Mouse (Mus musculus) adrenal gland, postnatal 4 days (tissue): Measurements from ENCODE around the gene Nelfb. TPM values are rescaled to one million over a fixed set of nuclear protein-coding genes. Genes with fewer than 3 reads are reported as not detected.

Source experiments
- DNase-seq, 2 experiments: peaks; one replicate each; pipeline ENCODE4 v3.0.0; 2021 to 2022; ENCODE audit warnings: low spot score in 2 of 2, mixed read lengths in 2 of 2
- total RNA-seq, 2 experiments: library from RNA; stranded (reverse); gene quantifications; 2 replicates each; pipeline ENCODE4 v1.2.3; 2021

Gene Nelfb
- total RNA-seq, 2 experiments from 2014 or later: 64.8 to 65.8 TPM

GRCm38 (mm10) chr2:25177685-25178084 is 33.6 kb downstream of the Nelfb start:
- DNase-seq: no peak

GRCm38 (mm10) chr2:25177076-25177475 is 34.2 kb downstream of the Nelfb start:
- no peak for DNase-seq

DNA sequence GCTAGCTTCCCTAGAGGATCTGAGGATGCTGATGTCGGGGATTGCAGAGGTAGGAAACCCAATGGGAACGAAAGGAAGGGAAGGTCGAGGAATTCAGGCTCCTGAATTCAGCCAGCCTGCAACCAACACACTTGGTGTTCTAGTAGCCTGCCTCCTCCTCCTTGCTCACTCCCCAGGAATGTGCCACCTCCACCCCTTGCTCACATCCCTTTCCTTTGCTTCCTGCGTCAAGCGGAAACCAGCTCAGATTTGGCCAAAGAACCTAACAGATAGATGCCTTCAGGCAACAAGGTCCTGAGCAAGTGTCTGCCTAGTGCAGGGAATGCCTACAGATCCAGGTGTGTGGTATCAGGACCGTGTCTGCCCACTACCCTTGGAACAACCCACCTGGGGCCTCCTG is 34.7 kb downstream of the Nelfb start:
- no peak for DNase-seq

GRCm38 (mm10) chr2:25175690-25176078 is 35.6 kb downstream of the Nelfb start:
- DNase-seq: no peak

DNA sequence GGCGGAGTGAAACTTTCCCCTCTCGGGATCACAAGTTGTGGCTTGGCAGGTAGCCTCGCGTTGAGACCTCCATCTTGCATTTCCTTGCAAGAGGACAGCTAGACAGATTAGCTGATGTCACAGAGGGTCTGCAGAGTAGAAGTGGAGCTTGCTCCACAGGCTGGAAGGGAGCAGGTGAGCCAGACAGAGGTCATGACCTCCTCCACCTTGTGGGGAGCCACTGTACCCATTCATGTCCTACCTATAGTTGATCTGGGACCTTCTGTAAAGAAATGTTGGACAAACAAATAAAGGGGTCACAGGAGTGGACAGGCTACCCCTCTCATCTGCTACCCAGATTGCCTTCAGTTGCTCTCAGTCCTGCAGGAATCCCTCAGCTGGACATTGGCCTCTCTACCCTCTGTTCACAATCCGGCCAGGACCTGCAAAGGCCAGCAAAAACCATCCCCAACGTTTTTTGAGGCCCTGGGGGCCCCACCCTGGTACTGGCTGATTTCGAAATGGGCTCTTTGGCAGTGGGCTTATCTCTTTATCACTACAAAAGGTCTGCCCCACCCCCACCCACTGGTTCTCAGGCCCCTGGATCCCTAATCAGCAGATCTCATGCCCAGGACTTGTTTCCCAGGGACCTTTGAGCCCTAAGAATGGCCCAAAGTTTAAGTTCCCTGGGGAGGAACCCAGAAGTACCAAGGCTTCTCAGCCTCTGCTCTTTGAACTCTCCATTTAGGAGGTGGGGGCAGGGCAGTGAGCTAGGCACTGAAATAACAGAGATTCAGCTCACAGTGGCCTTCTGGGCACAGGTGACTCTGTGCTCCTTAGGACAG is 36.2 kb downstream of the Nelfb start:
- no peak for DNase-seq

DNA sequence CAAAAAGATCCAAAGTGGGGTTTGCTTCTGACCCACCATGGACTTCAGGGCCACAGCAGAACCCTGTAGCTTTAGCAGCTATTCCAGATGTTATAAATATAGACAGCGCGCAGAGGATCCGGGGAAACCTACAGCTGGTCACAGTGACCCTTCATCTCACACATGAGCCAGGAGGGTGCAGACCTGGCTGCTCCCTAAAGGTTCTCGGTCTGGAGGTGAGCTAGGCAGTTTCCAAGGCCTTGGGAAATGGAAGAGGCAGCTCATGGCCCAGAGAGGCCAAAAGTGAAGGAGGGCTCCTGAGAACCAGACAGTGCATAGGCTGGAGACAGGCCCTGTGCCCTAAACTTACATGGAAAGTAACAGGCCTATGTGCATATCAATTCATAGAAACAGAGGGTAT is 37.5 kb downstream of the Nelfb start:
- DNase-seq: no peak

DNA sequence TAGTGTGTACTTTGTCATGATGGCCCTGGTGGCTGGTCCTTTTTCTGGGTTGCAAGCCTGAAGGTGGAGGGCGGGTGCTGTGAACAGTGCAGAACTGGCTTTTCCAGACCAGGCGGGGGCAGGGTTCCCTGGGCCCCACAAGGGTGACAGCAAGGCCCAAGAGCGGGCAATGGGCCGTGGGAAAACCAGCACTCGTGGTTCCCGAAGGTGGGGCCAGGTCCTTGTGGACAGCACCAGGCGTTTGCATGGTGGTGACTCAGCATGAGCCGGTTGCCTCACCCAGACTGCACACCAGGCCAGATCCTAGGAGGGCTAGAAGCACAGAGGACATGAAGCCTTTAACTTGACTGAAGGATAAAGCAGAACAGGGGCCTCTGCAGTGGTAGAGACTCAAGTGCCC is 38.7 kb downstream of the Nelfb start:
- DNase-seq: no peak

DNA sequence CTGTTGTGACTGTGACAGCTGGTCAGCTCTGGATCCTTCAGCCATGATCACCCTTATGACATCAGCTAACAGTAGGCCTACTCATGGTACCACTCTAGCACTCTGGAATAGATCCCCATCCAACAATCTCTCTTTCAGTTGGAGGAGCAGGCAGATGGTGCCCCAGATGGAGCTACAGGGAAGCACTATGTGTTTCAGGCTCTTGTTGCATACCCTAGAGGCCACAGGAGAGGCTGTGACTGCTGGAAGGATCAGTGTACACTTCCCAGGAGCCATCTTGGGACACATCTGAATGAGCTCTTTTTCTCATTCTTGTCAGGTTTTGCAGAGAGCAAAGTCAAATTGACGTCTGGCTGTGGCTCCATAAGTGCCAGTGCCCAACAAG is 39.5 kb downstream of the Nelfb start:
- DNase-seq: no peak

DNA sequence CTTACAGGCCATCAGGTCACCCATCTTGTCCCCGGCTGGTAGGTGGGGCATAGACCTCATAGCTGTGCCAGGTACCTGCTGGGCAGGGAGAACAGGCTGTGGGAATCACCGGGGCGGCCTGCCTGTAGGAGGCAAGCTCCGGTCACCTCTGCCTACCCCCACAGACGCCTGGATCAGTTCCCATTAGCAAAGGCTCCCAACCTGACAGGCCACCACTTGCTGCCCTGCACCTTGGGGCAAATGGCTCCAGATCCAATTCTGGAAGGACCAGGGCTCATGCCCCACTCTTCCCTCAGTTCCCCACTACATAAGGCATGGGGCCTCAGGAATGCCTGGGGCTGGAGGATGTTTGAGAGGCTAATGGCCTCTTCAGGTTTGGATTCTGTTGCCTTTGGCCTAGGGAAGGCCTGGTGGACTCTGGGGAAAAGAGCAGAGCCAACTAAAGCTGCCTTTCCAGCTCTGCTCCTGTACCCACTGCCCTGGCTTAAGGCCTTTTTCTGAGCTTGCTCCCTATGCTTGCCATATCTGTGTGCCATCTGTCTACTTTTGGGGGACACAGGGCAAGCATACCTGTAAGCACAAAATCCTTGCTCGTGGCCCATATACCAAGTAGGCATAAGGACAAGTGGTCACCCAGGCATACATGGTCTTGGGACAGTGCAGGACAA is 40.1 kb downstream of the Nelfb start:
- DNase-seq: no peak

GRCm38 (mm10) chr2:25170326-25171100 is 40.8 kb downstream of the Nelfb start:
- DNase-seq: no peak

DNA sequence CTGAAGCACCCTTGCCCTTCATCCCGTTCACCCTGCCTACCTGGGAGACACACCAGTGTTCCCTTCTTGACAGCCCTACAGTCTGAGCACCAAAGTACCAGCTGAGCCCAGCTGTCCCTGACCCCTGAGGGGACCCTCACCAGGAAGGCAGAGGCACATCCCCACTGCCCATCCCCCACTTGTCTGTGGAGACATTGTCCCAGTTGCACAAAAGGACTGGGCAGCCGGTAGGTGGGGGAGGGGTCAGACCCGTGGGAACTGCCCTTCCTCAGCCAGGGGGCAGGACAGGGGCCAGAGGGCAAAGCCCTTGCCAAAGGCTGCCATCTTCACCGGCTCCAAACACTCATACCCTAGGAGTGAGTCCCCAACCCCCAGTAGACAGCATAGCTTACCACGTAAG is 41.5 kb downstream of the Nelfb start:
- DNase-seq: no peak

- DNase-seq: no peak
Measured at GRCm38 (mm10) chr2:25168665-25168978, 42.7 kb downstream of the Nelfb start.

DNA sequence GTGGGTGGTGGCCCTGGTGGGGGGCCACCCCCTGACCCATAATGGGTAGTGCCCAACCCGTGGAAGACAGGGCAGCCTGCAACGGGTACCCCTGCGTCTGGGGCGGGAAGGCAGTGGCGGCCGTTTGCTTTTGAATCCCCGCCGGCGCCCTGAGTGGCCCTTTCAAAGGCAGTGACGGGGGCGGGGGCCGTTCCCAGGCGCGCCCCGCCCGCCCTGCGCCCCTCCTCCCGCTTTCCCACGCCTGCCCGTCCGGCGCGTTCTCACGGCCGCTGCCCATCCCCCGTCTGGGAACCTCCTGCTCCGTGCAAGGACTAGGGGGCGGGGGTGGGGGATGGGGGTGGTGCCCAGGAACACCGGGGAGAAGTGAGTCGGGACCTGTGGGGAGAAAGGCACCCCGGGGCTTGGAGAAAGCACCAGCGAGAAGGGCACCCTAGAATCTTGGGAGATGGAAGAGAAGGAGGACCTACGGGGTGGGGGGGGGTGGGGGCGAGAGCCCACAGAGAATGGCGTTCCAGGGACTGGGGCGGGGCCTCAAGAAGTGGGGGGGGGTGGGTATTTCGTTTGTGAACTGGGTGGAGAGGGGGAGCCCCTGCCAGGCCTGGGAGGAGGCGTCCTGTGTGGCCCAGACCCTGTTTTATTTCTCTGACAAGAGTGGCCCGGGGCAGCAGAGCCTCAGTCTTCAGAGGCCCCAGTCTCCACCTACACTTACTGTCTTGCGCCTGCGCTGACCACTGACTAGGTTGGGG is 43.2 kb downstream of the Nelfb start:
- DNase-seq: peak in 1 of 2 experiments; percentile 48

GRCm38 (mm10) chr2:25167481-25167880 is 43.8 kb downstream of the Nelfb start:
- no peak for DNase-seq

- no peak for DNase-seq
Measured at GRCm38 (mm10) chr2:25157655-25158054, 53.6 kb downstream of the Nelfb start.

DNA sequence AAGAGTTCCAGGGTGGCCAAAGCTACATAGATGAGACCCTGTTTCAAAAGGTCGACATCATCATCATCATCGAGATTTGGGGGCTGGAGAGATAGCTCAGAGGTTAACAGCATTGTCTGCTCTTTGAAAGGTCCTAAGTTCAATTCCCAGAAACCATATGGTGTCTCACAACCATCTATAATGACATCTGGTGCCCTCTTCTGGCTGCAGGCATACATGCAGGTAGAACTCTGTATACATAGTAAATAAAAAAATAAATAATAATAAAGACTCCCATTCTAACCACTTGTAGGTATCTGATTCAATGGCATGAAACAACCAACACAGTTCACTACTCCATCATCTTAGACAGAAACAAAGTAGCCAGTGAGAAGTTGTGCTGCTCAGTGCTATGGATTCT is 54.3 kb downstream of the Nelfb start:
- DNase-seq: no peak

DNA sequence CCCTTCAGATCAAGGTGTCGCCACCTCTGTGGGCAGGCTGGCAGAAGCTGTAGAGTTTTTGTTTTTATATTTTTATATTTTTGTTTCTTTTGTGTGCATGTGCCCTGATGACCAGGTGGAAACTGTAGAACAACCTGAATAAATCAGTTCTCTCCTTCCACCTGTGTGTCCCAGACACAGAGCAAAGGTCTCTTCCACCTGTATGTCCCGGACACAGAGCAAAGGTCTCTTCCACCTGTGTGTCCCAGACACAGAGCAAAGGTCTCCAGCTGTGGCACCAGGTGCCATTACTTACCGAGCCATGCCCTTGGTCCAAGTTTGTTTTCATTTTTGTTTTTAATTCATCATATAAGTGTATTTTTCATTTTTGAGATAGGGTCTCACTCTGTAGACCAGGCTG is 55.1 kb downstream of the Nelfb start:
- no peak for DNase-seq

DNA sequence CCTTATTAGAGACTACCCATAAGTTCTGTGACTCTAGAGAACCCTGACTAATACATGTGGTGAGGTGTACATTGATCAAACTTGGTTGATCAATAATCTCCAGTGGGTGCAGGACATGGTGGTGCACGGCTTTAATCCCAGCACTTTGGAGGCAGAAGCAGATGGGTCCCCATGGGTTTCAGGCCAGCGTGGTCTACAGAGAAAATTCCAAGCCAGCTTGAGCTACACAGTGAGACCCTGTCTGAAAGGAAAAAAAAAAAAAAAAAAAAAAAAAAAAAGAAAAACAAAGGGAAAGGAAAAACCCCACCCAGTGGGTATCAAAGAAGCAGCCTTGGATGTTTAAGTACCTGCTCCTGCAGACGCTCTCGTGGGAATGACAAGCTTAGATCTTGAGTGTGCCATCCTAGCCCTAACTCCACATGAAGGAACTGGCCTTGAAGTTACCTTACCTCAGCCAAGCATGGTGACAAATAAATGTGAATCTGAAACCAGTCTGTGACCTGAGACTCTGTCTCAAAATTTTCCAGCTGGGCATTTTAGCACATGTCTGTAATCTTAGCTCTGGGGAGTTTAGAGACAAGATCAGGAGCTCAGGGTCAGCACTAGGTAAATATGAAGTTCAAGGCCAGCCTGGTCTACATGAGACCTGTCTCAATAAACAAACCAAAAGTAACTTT is 59.9 kb downstream of the Nelfb start:
- no peak for DNase-seq
